Mouse (Mus musculus) embryonic facial prominence, embryonic 13.5 days (tissue): ENCODE results near the gene Cybrd1. TPM values are rescaled to one million over a fixed set of nuclear protein-coding genes. Genes with fewer than 3 reads are reported as not detected.

Experiments used
- ATAC-seq: fragments of 200-750 bp; cut with Nextera tagmentation; 2 replicates; pipeline ENCODE4 v1.8.0; 2017; ENCODE audit warnings: low read depth; ENCODE audit not compliant: insufficient number of reproducible peaks, insufficient read depth, low FRiP score, low TSS enrichment
- H3K27ac ChIP-seq: fragments of 300-500 bp; sonication (generic); 2 replicates; pipeline ENCODE4 v1.5.1; 2015; ENCODE audit warnings: moderate library complexity, mild to moderate bottlenecking, inconsistent platforms
- H3K27me3 ChIP-seq: fragments of 300-500 bp; sonication (generic); 2 replicates; pipeline ENCODE4 v1.6.1; 2015; ENCODE audit warnings: mild to moderate bottlenecking, inconsistent platforms
- H3K36me3 ChIP-seq: fragments of 300-500 bp; sonication (generic); 2 replicates; pipeline ENCODE4 v1.6.1; 2015; ENCODE audit warnings: mild to moderate bottlenecking, inconsistent platforms
- H3K4me1 ChIP-seq: fragments of 300-500 bp; sonication (generic); 2 replicates; pipeline ENCODE4 v1.6.1; 2015; ENCODE audit warnings: inconsistent platforms
- H3K4me2 ChIP-seq: fragments of 300-500 bp; sonication (generic); 2 replicates; pipeline ENCODE4 v1.6.1; 2015; ENCODE audit warnings: moderate library complexity, mild to moderate bottlenecking, inconsistent platforms
- H3K4me3 ChIP-seq: fragments of 300-500 bp; sonication (generic); 2 replicates; pipeline ENCODE4 v1.5.1; 2015; ENCODE audit warnings: mild to moderate bottlenecking, inconsistent platforms
- H3K9ac ChIP-seq: fragments of 300-500 bp; sonication (generic); 2 replicates; pipeline ENCODE4 v1.6.1; 2015; ENCODE audit warnings: mild to moderate bottlenecking, inconsistent platforms
- H3K9me3 ChIP-seq: fragments of 300-500 bp; sonication (generic); 2 replicates; pipeline ENCODE4 v1.6.1; 2016; ENCODE audit warnings: inconsistent platforms
- WGBS: fragments of 180-500 bp; shearing (Covaris S2); methylation state at CpG from one replicate; pipeline ENCODE4 v1.1.7; 2015; ENCODE audit warnings: mixed read lengths; 5-methylcytosine and 5-hydroxymethylcytosine counted together
- polyA plus RNA-seq: library from polyadenylated mRNA; unstranded; fragments of >200 nt; fragmentation: Nextera tagmentation; extraction: Ambion mirVana; gene quantifications from 2 replicates; pipeline ENCODE4 v1.2.1, GENCODE M21; 2015

Cybrd1 gene
- polyA plus RNA-seq, 1 experiment from 2014 or later = 5.4 TPM

- H3K27me3 ChIP-seq = no peaks in the 10 kb centered on the region
- no peak overlapping the region for H3K4me3 ChIP-seq
- peaks cover 11% of the 10 kb centered on the region; the same call in 1 of the 2 replicates for H3K4me1 ChIP-seq
- ATAC-seq = no peak
- peaks cover 7% of the 10 kb centered on the region for H3K36me3 ChIP-seq
- H3K4me2 ChIP-seq = no peak overlapping the region
- no peak overlapping the region; the same call in 1 of the 2 replicates for H3K27ac ChIP-seq
- no peak overlapping the region for H3K9ac ChIP-seq
- WGBS = 68% methylated on average over 10 of the region's 10 CpGs
- H3K9me3 ChIP-seq = no peaks in the 10 kb centered on the region
Measured at GRCm38 (mm10) chr2:71127779-71128534, 10.2 kb downstream of the Cybrd1 start.

GRCm38 (mm10) chr2:71130366-71130765 lies 12.6 kb downstream of the Cybrd1 start:
- no peaks in the 10 kb centered on the region for H3K9me3 ChIP-seq
- no peak overlapping the region for H3K27ac ChIP-seq
- no peaks in the 10 kb centered on the region for H3K27me3 ChIP-seq
- no peak overlapping the region for H3K4me2 ChIP-seq
- H3K36me3 ChIP-seq = peaks cover 7% of the 10 kb centered on the region
- ATAC-seq = no peak
- peaks cover 8% of the 10 kb centered on the region; the same call in 1 of the 2 replicates for H3K4me1 ChIP-seq
- no peak overlapping the region for H3K4me3 ChIP-seq
- 87% methylated on average over 2 of the region's 2 CpGs for WGBS
- H3K9ac ChIP-seq = no peak overlapping the region

DNA sequence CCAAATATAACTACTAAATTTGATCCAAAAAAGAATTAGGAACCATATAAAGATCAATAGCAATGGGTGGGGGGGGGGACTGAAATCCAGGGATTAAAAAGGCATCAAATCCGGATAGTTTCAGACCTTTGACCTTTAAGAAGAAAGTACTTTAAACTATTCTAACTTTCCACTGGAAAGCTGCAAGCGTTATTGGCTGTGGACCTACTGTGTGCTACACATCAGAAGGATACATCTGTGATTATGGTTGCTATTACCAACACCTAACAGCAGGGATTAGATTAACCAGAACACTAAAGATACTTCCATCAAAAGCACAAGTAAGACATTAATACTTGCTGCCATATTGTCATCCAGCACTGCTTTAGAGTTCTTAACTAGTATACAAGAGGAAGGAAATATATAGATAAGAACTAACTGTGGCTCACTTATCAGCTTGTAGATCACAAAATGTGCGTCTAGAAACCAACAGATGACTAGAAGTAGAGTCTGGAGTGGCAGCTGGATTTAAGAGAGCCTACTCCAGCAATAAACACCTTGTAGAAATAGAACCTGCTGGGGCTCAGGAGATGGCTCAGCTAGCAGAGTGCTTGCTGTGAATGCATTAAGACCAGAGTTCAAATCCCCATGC lies 14.3 kb downstream of the Cybrd1 start:
- Histone ChIP-seq H3K9ac (no peak overlapping the region), H3K27me3 (no peaks in the 10 kb centered on the region), H3K27ac (no peak overlapping the region), H3K4me2 (no peak overlapping the region), H3K4me1 (peaks cover 8% of the 10 kb centered on the region; the same call in 1 of the 2 replicates), H3K9me3 (no peaks in the 10 kb centered on the region), H3K36me3 (peaks cover 11% of the 10 kb centered on the region), H3K4me3 (no peak overlapping the region)
- no peak for ATAC-seq
- 81% methylated on average over 3 of the region's 3 CpGs for WGBS

DNA sequence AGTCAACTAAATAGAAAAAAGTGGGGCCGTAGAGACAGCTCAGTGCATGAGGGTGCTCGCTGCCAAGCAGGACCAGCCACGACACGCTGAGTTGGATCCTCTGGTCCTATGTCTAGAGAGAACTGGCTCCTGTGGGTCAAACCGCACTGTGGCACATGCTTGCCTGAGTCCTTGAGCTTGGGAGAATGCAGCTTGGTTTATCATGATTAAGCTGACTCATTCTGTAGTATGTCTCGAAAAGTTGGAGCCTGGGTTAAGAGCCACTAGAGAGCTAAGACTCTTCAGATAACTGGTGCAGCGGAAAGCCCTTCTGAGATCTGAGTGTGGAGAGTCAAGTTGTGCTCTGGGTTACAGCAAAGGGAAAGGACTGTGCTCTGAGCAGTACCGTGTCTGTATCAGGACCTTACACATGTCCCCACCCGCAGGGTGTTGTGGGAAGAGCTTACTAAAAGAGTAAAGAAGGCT lies 16.4 kb downstream of the Cybrd1 start:
- 84% methylated on average over 9 of the region's 9 CpGs for WGBS
- ATAC-seq = no peak
- H3K9ac ChIP-seq = no peak overlapping the region
- no peak overlapping the region for H3K4me2 ChIP-seq
- no peaks in the 10 kb centered on the region for H3K4me1 ChIP-seq
- H3K36me3 ChIP-seq = peaks cover 24% of the 10 kb centered on the region
- H3K4me3 ChIP-seq = no peak overlapping the region
- H3K27ac ChIP-seq = no peak overlapping the region
- no peaks in the 10 kb centered on the region for H3K9me3 ChIP-seq
- H3K27me3 ChIP-seq = no peaks in the 10 kb centered on the region

DNA sequence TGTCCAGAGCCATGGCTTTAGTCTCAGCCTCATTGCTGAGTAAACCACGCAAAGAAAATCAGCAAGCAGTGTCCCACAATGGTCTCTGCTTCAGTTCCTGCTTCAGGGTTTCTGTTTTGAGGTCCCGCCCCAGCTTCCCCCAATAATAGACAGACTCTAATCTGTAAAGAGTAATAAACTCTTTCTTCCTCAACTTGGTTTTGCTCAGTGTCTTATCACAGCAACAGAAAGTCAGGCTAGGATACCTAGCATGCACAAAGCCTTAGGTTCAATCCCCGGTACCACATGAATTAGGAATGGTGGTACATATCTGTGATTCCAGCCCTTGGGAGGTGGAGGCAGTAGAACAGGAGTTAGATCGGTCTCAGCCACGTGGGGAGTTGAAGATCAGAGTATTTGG lies 17.1 kb downstream of the Cybrd1 start:
- no peak for ATAC-seq
- no peak overlapping the region for H3K27ac ChIP-seq
- no peak overlapping the region for H3K4me3 ChIP-seq
- H3K4me2 ChIP-seq = no peak overlapping the region
- H3K9ac ChIP-seq = no peak overlapping the region
- peaks cover 24% of the 10 kb centered on the region for H3K36me3 ChIP-seq
- 76% methylated on average over 5 of the region's 5 CpGs for WGBS
- no peaks in the 10 kb centered on the region for H3K9me3 ChIP-seq
- H3K27me3 ChIP-seq = no peaks in the 10 kb centered on the region
- no peaks in the 10 kb centered on the region for H3K4me1 ChIP-seq

- Histone ChIP-seq H3K4me1 (no peaks in the 10 kb centered on the region), H3K36me3 (peaks cover 16% of the 10 kb centered on the region), H3K4me2 (no peak overlapping the region), H3K4me3 (no peak overlapping the region), H3K9me3 (no peaks in the 10 kb centered on the region), H3K27ac (no peak overlapping the region), H3K9ac (no peak overlapping the region), H3K27me3 (peaks cover 5% of the 10 kb centered on the region; the same call in 1 of the 2 replicates)
- no peak for ATAC-seq
- 50% methylated on average over 4 of the region's 4 CpGs for WGBS
Measured at GRCm38 (mm10) chr2:71140622-71141021, 22.9 kb downstream of the Cybrd1 start.

GRCm38 (mm10) chr2:71142410-71142809 lies 24.7 kb downstream of the Cybrd1 start:
- Histone ChIP-seq H3K27me3 (peaks cover 5% of the 10 kb centered on the region; the same call in 1 of the 2 replicates), H3K4me2 (no peak overlapping the region), H3K4me1 (no peaks in the 10 kb centered on the region), H3K9me3 (no peaks in the 10 kb centered on the region), H3K36me3 (peaks cover 10% of the 10 kb centered on the region), H3K4me3 (no peak overlapping the region), H3K27ac (no peak overlapping the region), H3K9ac (no peak overlapping the region)
- ATAC-seq = no peak
- 66% methylated on average over 7 of the region's 7 CpGs for WGBS

DNA sequence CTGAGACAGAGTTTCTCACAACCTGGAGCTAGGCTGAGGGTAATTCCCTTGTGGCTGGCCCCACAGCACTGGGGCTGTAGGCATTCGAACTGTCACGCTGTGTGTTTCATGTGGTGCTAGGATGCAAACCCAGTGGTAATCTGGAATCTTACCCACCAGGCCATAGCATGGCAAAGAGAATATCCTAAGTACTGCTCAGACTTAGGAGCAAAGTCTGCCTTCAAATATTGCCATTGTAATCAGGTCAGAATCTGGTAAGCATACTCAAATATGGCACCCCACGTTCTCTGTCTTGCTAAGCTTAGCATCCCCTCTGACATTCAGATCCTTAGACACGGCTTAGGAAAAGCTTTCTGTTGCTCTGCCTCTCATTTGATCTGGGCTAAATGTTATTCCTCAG lies 28.1 kb downstream of the Cybrd1 start:
- no peak for ATAC-seq
- no peak overlapping the region for H3K4me2 ChIP-seq
- H3K27ac ChIP-seq = no peak overlapping the region
- H3K4me3 ChIP-seq = no peak overlapping the region
- no peak overlapping the region for H3K9ac ChIP-seq
- 86% methylated on average over 4 of the region's 4 CpGs for WGBS
- no peaks in the 10 kb centered on the region for H3K4me1 ChIP-seq
- peaks cover 5% of the 10 kb centered on the region; the same call in 1 of the 2 replicates for H3K27me3 ChIP-seq
- no peaks in the 10 kb centered on the region for H3K9me3 ChIP-seq
- no peaks in the 10 kb centered on the region for H3K36me3 ChIP-seq

GRCm38 (mm10) chr2:71146266-71146665 lies 28.5 kb downstream of the Cybrd1 start:
- Histone ChIP-seq H3K9me3 (no peaks in the 10 kb centered on the region), H3K36me3 (no peaks in the 10 kb centered on the region), H3K27me3 (peaks cover 5% of the 10 kb centered on the region; the same call in 1 of the 2 replicates), H3K27ac (no peak overlapping the region), H3K4me1 (no peaks in the 10 kb centered on the region), H3K9ac (no peak overlapping the region), H3K4me3 (no peak overlapping the region), H3K4me2 (no peak overlapping the region)
- ATAC-seq = no peak
- 41% methylated on average over 3 of the region's 3 CpGs for WGBS

DNA sequence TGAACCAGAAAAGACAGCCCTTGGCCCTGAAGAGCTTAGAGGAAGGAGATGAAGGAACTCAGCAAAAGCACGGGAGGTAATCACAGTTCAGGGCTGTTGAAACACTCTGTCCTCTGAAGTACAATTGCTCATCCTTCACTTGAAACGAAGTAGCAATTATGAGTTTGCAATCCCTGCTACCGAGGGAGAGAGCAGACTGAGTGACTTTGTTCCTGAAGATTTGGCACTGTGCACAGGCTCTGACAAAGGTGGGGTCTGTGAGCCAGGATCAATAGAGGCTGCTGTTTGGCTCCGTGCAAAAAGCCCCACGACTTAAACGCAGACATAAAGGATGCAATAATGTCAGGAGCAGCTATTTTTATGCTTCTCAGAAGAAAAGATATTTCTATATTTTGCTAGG lies 30.1 kb downstream of the Cybrd1 start:
- Histone ChIP-seq H3K4me1 (no peaks in the 10 kb centered on the region), H3K4me3 (no peak overlapping the region), H3K9me3 (0 out of 2 replicates have a peak, but pooled peaks cover 3% of the 10 kb centered on the region), H3K9ac (no peak overlapping the region), H3K27ac (no peak overlapping the region), H3K27me3 (peaks cover 5% of the 10 kb centered on the region; the same call in 1 of the 2 replicates), H3K36me3 (no peaks in the 10 kb centered on the region), H3K4me2 (no peak overlapping the region)
- ATAC-seq = no peak
- 40% methylated on average over 6 of the region's 6 CpGs for WGBS

- 0 out of 2 replicates have a peak, but pooled peaks cover 3% of the 10 kb centered on the region for H3K9me3 ChIP-seq
- no peak overlapping the region for H3K27ac ChIP-seq
- H3K4me2 ChIP-seq = no peak overlapping the region
- ATAC-seq = no peak
- H3K27me3 ChIP-seq = no peaks in the 10 kb centered on the region
- H3K9ac ChIP-seq = no peak overlapping the region
- no peaks in the 10 kb centered on the region for H3K4me1 ChIP-seq
- WGBS = 91% methylated on average over 4 of the region's 4 CpGs
- H3K36me3 ChIP-seq = no peaks in the 10 kb centered on the region
- H3K4me3 ChIP-seq = no peak overlapping the region
Measured at GRCm38 (mm10) chr2:71152170-71152569, 34.4 kb downstream of the Cybrd1 start.

- Histone ChIP-seq H3K27me3 (no peaks in the 10 kb centered on the region), H3K4me1 (no peaks in the 10 kb centered on the region)
- WGBS = 5% methylated on average over 8 of the region's 8 CpGs
Measured at GRCm38 (mm10) chr2:71155486-71155885, 37.8 kb downstream of the Cybrd1 start.

More at GRCm38 (mm10) chr2:71155486-71155885, 37.8 kb downstream of the Cybrd1 start:
- H3K27ac ChIP-seq = no peak overlapping the region
- ATAC-seq = no peak
- H3K36me3 ChIP-seq = no peaks in the 10 kb centered on the region
- no peak overlapping the region for H3K4me2 ChIP-seq
- H3K9me3 ChIP-seq = 0 out of 2 replicates have a peak, but pooled peaks cover 3% of the 10 kb centered on the region
- no peak overlapping the region for H3K4me3 ChIP-seq
- no peak overlapping the region for H3K9ac ChIP-seq
